In genomic region chr16:32650974-32651618, GRCm38 (mm10) we compare ENCODE assay signal across 9 mouse cellular contexts. TPM values are rescaled to one million over a fixed set of nuclear protein-coding genes. Genes with fewer than 3 reads are reported as not detected.
DNase-seq lines count a peak whose midpoint lies in the region; ATAC-seq and TF ChIP-seq lines count a peak whose summit lies in the region.
"Had no signal": no experiment of that assay in that cellular context is flagged by ENCODE, and none has a peak within 500 bp of the region (broad histone marks: within the 10 kb centered on the region; RNA-seq: fewer than 3 reads in every experiment).

No protein-coding gene starts in this region.

- no peak for ATAC-seq in stomach, embryonic 15.5 days (ENCODE audit: insufficient read depth, low FRiP score, low read depth)

- H3K4me1 ChIP-seq in liver, adult 2 months (ENCODE audit: control insufficient read depth, insufficient read depth, low read length): peaks cover 5% of the 10 kb centered on the region; the same call in 1 of the 2 replicates
- peaks cover 6% of the 10 kb centered on the region for H3K4me1 ChIP-seq in stomach, embryonic 15.5 days
- peaks cover 15% of the 10 kb centered on the region for H3K4me1 ChIP-seq in cerebellum, adult 2 months (ENCODE audit: control insufficient read depth, insufficient read depth, low read length)

- H3K4me3 ChIP-seq in liver, adult 2 months (ENCODE audit: insufficient read depth, low read depth, low read length): no peak overlapping the region
- H3K4me3 ChIP-seq in stomach, embryonic 15.5 days (replicated peaks): no peak overlapping the region
- H3K4me3 ChIP-seq in cerebellum, adult 2 months (replicated peaks; ENCODE audit: insufficient read depth, low read depth, low read length): no peak overlapping the region
- H3K4me3 ChIP-seq: embryonic facial prominence, embryonic 13.5 days had no signal

- 63% methylated on average over 5 of the region's 5 CpGs for WGBS in liver, adult 2 months
- 77% methylated on average over 5 of the region's 5 CpGs for WGBS in stomach, embryonic 15.5 days
- 82% methylated on average over 5 of the region's 5 CpGs for WGBS in cerebellum, adult 2 months

- H3K27me3 ChIP-seq in liver, adult 2 months (ENCODE audit: control insufficient read depth, insufficient read depth, low read length): no peaks in the 10 kb centered on the region
- no peaks in the 10 kb centered on the region for H3K27me3 ChIP-seq in stomach, embryonic 15.5 days (replicated peaks)
- H3K27me3 ChIP-seq in cerebellum, adult 2 months (ENCODE audit: control insufficient read depth, insufficient read depth, low read length): no peaks in the 10 kb centered on the region
- H3K27me3 ChIP-seq: embryonic facial prominence, embryonic 13.5 days had no signal

- peaks cover 6% of the 10 kb centered on the region; the same call in 1 of the 2 replicates for H3K79me2 ChIP-seq in liver, adult 2 months (ENCODE audit: control insufficient read depth, insufficient read depth, low read length)

- H3K4me2 ChIP-seq in stomach, embryonic 15.5 days: no peak overlapping the region
- H3K4me2 ChIP-seq: embryonic facial prominence, embryonic 13.5 days had no signal

- peak overlapping the region; percentile 4 for H3K27ac ChIP-seq in liver, adult 2 months (replicated peaks; ENCODE audit: insufficient read depth, low read depth, low read length)
- H3K27ac ChIP-seq in stomach, embryonic 15.5 days: peak overlapping the region; percentile 32; the same call in 1 of the 2 replicates
- H3K27ac ChIP-seq in cerebellum, adult 2 months (ENCODE audit: insufficient read depth, low read length): no peak overlapping the region
- H3K27ac ChIP-seq: embryonic facial prominence, embryonic 13.5 days had no signal

- no peaks in the 10 kb centered on the region for H3K36me3 ChIP-seq in liver, adult 2 months (ENCODE audit: control insufficient read depth, insufficient read depth, low read length)
- no peaks in the 10 kb centered on the region for H3K36me3 ChIP-seq in stomach, embryonic 15.5 days

- DNase-seq in liver, adult 2 months (ENCODE audit: extremely low read depth, low read depth, low spot score): peak; percentile 35
- no peak for DNase-seq in liver
- DNase-seq in T-cell, adult 2 months (ENCODE audit: low spot score): peak; percentile 83
- DNase-seq in kidney, postnatal 14 days: peak; percentile 33
- DNase-seq in urinary bladder, adult 18-20 months (ENCODE audit: low spot score in 2 of 2): no peak
- no peak for DNase-seq in cerebellum, adult 2 months
- no peak for DNase-seq in layer of hippocampus, postnatal 10 days (ENCODE audit: low spot score in 2 of 2)

- TF ChIP-seq POLR2A in liver, adult 2 months (IDR thresholded peaks at IDR 0.05; ENCODE audit: extremely low read depth, insufficient read depth, low read length): no peak
- TF ChIP-seq POLR2A in cerebellum, adult 2 months (IDR thresholded peaks at IDR 0.05; ENCODE audit: borderline replicate concordance, insufficient read depth, low read length): no peak

- no peaks in the 10 kb centered on the region for H3K9me3 ChIP-seq in stomach, embryonic 15.5 days
- H3K9me3 ChIP-seq: embryonic facial prominence, embryonic 13.5 days had no signal

- no peak overlapping the region for H3K9ac ChIP-seq in liver, adult 2 months (ENCODE audit: low read depth, low read length)
- no peak overlapping the region for H3K9ac ChIP-seq in stomach, embryonic 15.5 days
- H3K9ac ChIP-seq: embryonic facial prominence, embryonic 13.5 days had no signal

- no peak for TF ChIP-seq CTCF in liver, adult 2 months (IDR thresholded peaks at IDR 0.05; ENCODE audit: low read depth, low read length)
- TF ChIP-seq CTCF in cerebellum, adult 2 months (IDR thresholded peaks at IDR 0.05; ENCODE audit: borderline replicate concordance, insufficient read depth, low read depth, low read length): no peak

RNA-seq across cellular contexts. Expression of gene Tnk2, which starts 7.4 kb away (rescaled TPM):
- 1.9 and 4.9 TPM in 2 replicates for total RNA-seq in liver, adult 2 months (2014; rRNA removed)
- 33.4 and 35.7 TPM in 2 replicates for polyA plus RNA-seq in liver, adult 2 months (2012; rRNA removed)
- polyA plus RNA-seq in stomach, embryonic 15.5 days (2015; fragmentation: Nextera tagmentation; extraction: Ambion mirVana): 12.0 and 14.9 TPM in 2 replicates
- polyA plus RNA-seq in cerebellum, adult 2 months (2012; rRNA removed): 238 and 239 TPM in 2 replicates
- 100 to 1,000 TPM; 114 to 128 TPM for total RNA-seq in layer of hippocampus, postnatal 10 days (2021)

RNA-seq across cellular contexts. Expression of gene Tfrc, which starts 42.4 kb away (rescaled TPM):
- total RNA-seq in liver, adult 2 months (2014; rRNA removed): 16.0 and 36.5 TPM in 2 replicates
- polyA plus RNA-seq in liver, adult 2 months (2012; rRNA removed): 3.9 and 4.4 TPM in 2 replicates
- 68.8 and 74.5 TPM in 2 replicates for polyA plus RNA-seq in stomach, embryonic 15.5 days (2015; fragmentation: Nextera tagmentation; extraction: Ambion mirVana)
- 76.7 and 82.5 TPM in 2 replicates for polyA plus RNA-seq in cerebellum, adult 2 months (2012; rRNA removed)
- total RNA-seq in layer of hippocampus, postnatal 10 days (2021): 100 to 1,000 TPM in 1 of 2 experiments, 10 to 100 TPM in 1; 97.9 to 112 TPM

Comparison
In these comparisons a context has a peak if more than half of its experiments do, and no peak if none do; other contexts are left out.
1. DNase-seq: peak in liver, adult 2 months (single experiment), T-cell, adult 2 months (single experiment) and kidney, postnatal 14 days (single experiment); none in liver (single experiment), urinary bladder, adult 18-20 months (0 of 2), cerebellum, adult 2 months (0 of 2) and layer of hippocampus, postnatal 10 days (0 of 2).
2. RNA of gene Tfrc, which starts 42.4 kb away (polyA plus RNA-seq): 76.7 to 82.5 TPM in cerebellum, adult 2 months and 68.8 to 74.5 TPM in stomach, embryonic 15.5 days; 3.9 to 4.4 TPM in liver, adult 2 months; every median in the first group is over 10 times any median in the second.